Mouse (Mus musculus): Measurements from ENCODE around the gene Phb2. TPM values are rescaled to one million over a fixed set of nuclear protein-coding genes. Genes with fewer than 3 reads are reported as not detected.

Phb2 gene
- total and polyA plus RNA-seq, 3 experiments: 309 to 815 (median 706) TPM

DNA sequence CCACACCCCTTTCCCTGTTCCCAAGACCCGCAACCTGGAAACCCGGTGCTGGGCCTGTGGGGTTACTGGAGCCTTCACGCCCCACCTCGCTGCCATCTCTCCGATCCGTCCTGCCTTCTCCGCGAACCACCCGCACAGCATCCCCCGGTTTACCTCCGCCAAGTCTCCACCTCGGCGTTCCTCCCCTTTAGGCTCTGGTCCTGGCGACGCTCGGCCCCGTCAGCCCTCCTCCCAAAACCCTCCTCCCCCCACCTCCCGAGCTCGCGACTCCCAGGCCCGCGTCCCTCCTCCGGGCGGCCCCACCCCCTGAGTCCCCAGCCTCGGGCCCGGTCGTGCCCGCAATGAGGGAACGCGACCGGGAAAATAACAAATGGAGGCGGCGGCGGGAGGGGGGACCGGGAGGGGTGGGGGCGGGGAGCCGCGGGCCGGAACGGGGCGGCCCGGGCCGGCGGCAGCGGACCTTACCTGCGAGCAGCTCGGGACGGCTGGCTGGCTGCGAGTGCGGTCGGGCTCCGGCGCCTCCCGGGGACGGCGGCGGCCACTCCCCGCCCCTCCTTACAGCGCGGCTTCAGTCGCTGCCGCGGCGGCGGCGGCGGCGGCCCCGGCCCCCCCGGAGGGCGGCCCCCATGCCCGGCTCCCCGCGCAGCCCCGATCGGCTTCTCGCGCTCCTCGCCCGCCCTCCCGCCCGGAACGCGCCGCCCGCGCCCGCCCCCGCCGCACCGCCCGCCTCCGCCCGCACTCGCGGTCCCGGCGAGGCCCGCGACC lies 43.9 kb downstream of the Phb2 start, which contains the start of the genes Gm45234 and Atn1:
TSS of gene Gm45234 (minus strand) at position 191 of the 765 bp plus-strand sequence.
TSS of gene Atn1 (minus strand) at position 694 of the 765 bp plus-strand sequence.
- peak within 1 kb of the TSS; percentile 67 to 82 for H3K4me3 ChIP-seq (ENCODE audit: control insufficient read depth in 1 of 2, insufficient read depth in 1 of 2, low read depth in 2 of 2, low read length in 2 of 2)
- H3K4me1 ChIP-seq (ENCODE audit: control insufficient read depth in 1 of 2, insufficient read depth in 2 of 2, low read length in 2 of 2): peaks cover 2 to 32% of the 10 kb centered on the region in 2 experiments; a peak in 3 of 4 replicates
- peak within 1 kb of the TSS; percentile 38 for H3K27ac ChIP-seq (ENCODE audit: control insufficient read depth, low read depth, low read length)
- H3K27me3 ChIP-seq (ENCODE audit: control insufficient read depth in 1 of 2, insufficient read depth in 2 of 2, low read length in 2 of 2): no peaks in the 10 kb centered on the region
- H3K9ac ChIP-seq (ENCODE audit: control insufficient read depth, low read depth, low read length, poor library complexity, severe bottlenecking): peak within 1 kb of the TSS; percentile 91
- DNase-seq (ENCODE audit: low read depth, low spot score): peak; percentile 75
- peaks cover 0 to 2% of the 10 kb centered on the region in 2 experiments; a peak in 1 of 4 replicates for H3K36me3 ChIP-seq (ENCODE audit: control insufficient read depth in 1 of 2, insufficient read depth in 2 of 2, low read length in 2 of 2)
- H3K9me3 ChIP-seq (replicated peaks; ENCODE audit: insufficient read depth, low read length): no peaks in the 10 kb centered on the region
- TF ChIP-seq ZC3H11A (IDR thresholded peaks at IDR 0.05; ENCODE audit: low read depth, low read length) (no peak), MXI1 (IDR thresholded peaks at IDR 0.05; ENCODE audit: low read depth, low read length) (no peak), ZNF384 (IDR thresholded peaks at IDR 0.05; ENCODE audit: low read depth, low read length) (no peak), TBP (IDR thresholded peaks at IDR 0.05; ENCODE audit: low read depth, low read length) (no peak), POLR2AphosphoS5 (IDR thresholded peaks at IDR 0.05; ENCODE audit: borderline replicate concordance, low read depth, low read length) (no peak), KAT2A (conservative IDR thresholded peaks at IDR 0.05; ENCODE audit: low read depth, low read length) (no peak), USF2 (IDR thresholded peaks at IDR 0.05; ENCODE audit: borderline replicate concordance in 1 of 2, insufficient read depth in 1 of 2, low read depth in 1 of 2, low read length in 2 of 2) (no peak), RCOR1 (IDR thresholded peaks at IDR 0.05; ENCODE audit: low read depth, low read length) (no peak), CHD1 (IDR thresholded peaks at IDR 0.05; ENCODE audit: low read depth, low read length) (no peak), ZMIZ1 (IDR thresholded peaks at IDR 0.05; ENCODE audit: low read depth, low read length) (no peak), NELFE (IDR thresholded peaks at IDR 0.05; ENCODE audit: low read depth, low read length) (no peak), NRF1 (IDR thresholded peaks at IDR 0.05; ENCODE audit: insufficient read depth, low read depth, low read length, poor library complexity, severe bottlenecking) (no peak), GABPA (IDR thresholded peaks at IDR 0.05; ENCODE audit: low read depth, low read length) (no peak), MYB (IDR thresholded peaks at IDR 0.05; ENCODE audit: low read depth, low read length) (no peak), MEF2A (IDR thresholded peaks at IDR 0.05; ENCODE audit: extremely low read depth, insufficient replicate concordance, low read depth, low read length, poor library complexity, severe bottlenecking) (no peak), HCFC1 (IDR thresholded peaks at IDR 0.05; ENCODE audit: low read depth, low read length) (peak; percentile 42), ETS1 (IDR thresholded peaks at IDR 0.05; ENCODE audit: low read depth, low read length) (no peak), CTCF (IDR thresholded peaks at IDR 0.05 in 2 of 3, conservative IDR thresholded peaks at IDR 0.05 in 1 of 3; ENCODE audit: control insufficient read depth in 1 of 3, insufficient read depth in 1 of 3, low read depth in 2 of 3, low read length in 3 of 3, poor library complexity in 1 of 3, severe bottlenecking in 1 of 3) (0 out of 6 replicates have a peak, but pooled peaks of 1 of the 3 experiments have one; percentile 1), UBTF (IDR thresholded peaks at IDR 0.05; ENCODE audit: borderline replicate concordance, insufficient read depth, low read depth, low read length) (0 out of 2 replicates have a peak, but pooled peaks have one; percentile 12), POLR2A (IDR thresholded peaks at IDR 0.05; ENCODE audit: control insufficient read depth in 1 of 2, insufficient read depth in 1 of 2, low read depth in 1 of 2, low read length in 2 of 2, poor library complexity in 1 of 2) (no peak), SIN3A (IDR thresholded peaks at IDR 0.05; ENCODE audit: low read length) (no peak), ELF1 (IDR thresholded peaks at IDR 0.05; ENCODE audit: low read depth, low read length) (no peak)
- H3K79me2 ChIP-seq (ENCODE audit: control insufficient read depth, insufficient read depth, low read length, poor library complexity): peaks cover 14% of the 10 kb centered on the region
